Mouse (Mus musculus) intestine, embryonic 16.5 days (tissue): ENCODE measurements around the gene Zfp618. TPM values are rescaled to one million over a fixed set of nuclear protein-coding genes. Genes with fewer than 3 reads are reported as not detected.
A peak's percentile ranks its signal among the peaks of the same experiment; 100 is the strongest.

Source experiments
- ATAC-seq: fragments of 200-750 bp; cut with Nextera tagmentation; 2 replicates; pipeline ENCODE4 v1.8.0; 2017; ENCODE audit warnings: moderate TSS enrichment, moderate library complexity
- H3K27ac ChIP-seq: fragments of 300-500 bp; sonication (generic); 2 replicates; pipeline ENCODE4 v1.5.1; 2014; ENCODE audit warnings: mild to moderate bottlenecking, low read length
- H3K27me3 ChIP-seq: fragments of 300-500 bp; sonication (generic); replicated peaks from 2 replicates; pipeline ENCODE4 v1.6.1; 2014; ENCODE audit warnings: low read length, control low read depth, mixed read lengths; ENCODE audit not compliant: control insufficient read depth, insufficient read depth
- H3K36me3 ChIP-seq: fragments of 300-500 bp; sonication (generic); 2 replicates; pipeline ENCODE4 v1.6.1; 2014; ENCODE audit warnings: low read length, control low read depth; ENCODE audit not compliant: control insufficient read depth, insufficient read depth
- H3K4me1 ChIP-seq: fragments of 300-500 bp; sonication (generic); 2 replicates; pipeline ENCODE4 v1.6.1; 2014; ENCODE audit warnings: low read length, control low read depth, mixed read lengths; ENCODE audit not compliant: control insufficient read depth, insufficient read depth
- H3K4me2 ChIP-seq: fragments of 300-500 bp; sonication (generic); 2 replicates; pipeline ENCODE4 v1.6.1; 2014; ENCODE audit warnings: low read depth, low read length, control low read depth
- H3K4me3 ChIP-seq: fragments of 300-500 bp; sonication (generic); 2 replicates; pipeline ENCODE4 v1.5.1; 2014; ENCODE audit warnings: mild to moderate bottlenecking, low read length
- H3K9ac ChIP-seq: fragments of 300-500 bp; sonication (generic); 2 replicates; pipeline ENCODE4 v1.6.1; 2014; ENCODE audit warnings: low read depth, low read length
- H3K9me3 ChIP-seq: fragments of 300-500 bp; sonication (generic); 2 replicates; pipeline ENCODE4 v1.6.1; 2016; ENCODE audit warnings: low read length, control low read depth; ENCODE audit not compliant: control insufficient read depth
- WGBS: fragments of 180-500 bp; shearing (Covaris S2); extraction: QIAGEN DNeasy Blood & Tissue Kit; methylation state at CpG from one replicate; pipeline ENCODE4 v1.1.7; 2014; 5-methylcytosine and 5-hydroxymethylcytosine counted together
- polyA plus RNA-seq: library from polyadenylated mRNA; unstranded; fragments of >200 nt; fragmentation: Nextera tagmentation; extraction: Ambion mirVana; gene quantifications from 2 replicates; pipeline ENCODE4 v1.2.1, GENCODE M21; 2015

Gene Zfp618
- polyA plus RNA-seq, 1 experiment from 2014 or later: 15.0 TPM

- H3K9me3 ChIP-seq: no peaks in the 10 kb centered on the region
Observed at GRCm38 (mm10) chr4:63151127-63151526, 185.8 kb downstream of the Zfp618 start.

GRCm38 (mm10) chr4:63154028-63154427 is 188.7 kb downstream of the Zfp618 start:
- no peaks in the 10 kb centered on the region for H3K27me3 ChIP-seq
- no peak overlapping the region for H3K4me3 ChIP-seq
- H3K36me3 ChIP-seq: no peaks in the 10 kb centered on the region
- no peak for ATAC-seq
- H3K4me1 ChIP-seq: peaks cover 18% of the 10 kb centered on the region; the same call in 1 of the 2 replicates
- no peaks in the 10 kb centered on the region for H3K9me3 ChIP-seq
- whole genome bisulfite sequencing: 51% methylated on average over 4 of the region's 4 CpGs
- no peak overlapping the region for H3K9ac ChIP-seq
- H3K27ac ChIP-seq: no peak overlapping the region
- H3K4me2 ChIP-seq: no peak overlapping the region

More at GRCm38 (mm10) chr4:63151127-63151526, 185.8 kb downstream of the Zfp618 start:
- Histone ChIP-seq H3K27ac (no peak overlapping the region), H3K4me3 (no peak overlapping the region), H3K4me2 (no peak overlapping the region), H3K9ac (no peak overlapping the region), H3K4me1 (peaks cover 6% of the 10 kb centered on the region; the same call in 1 of the 2 replicates), H3K27me3 (no peaks in the 10 kb centered on the region), H3K36me3 (no peaks in the 10 kb centered on the region)
- 90% methylated on average over 6 of the region's 6 CpGs for WGBS
- ATAC-seq: no peak

- Histone ChIP-seq H3K9me3 (no peaks in the 10 kb centered on the region), H3K4me2 (no peak within 1 kb of the TSS), H3K36me3 (no peaks in the 10 kb centered on the region), H3K4me1 (peaks cover 18% of the 10 kb centered on the region; the same call in 1 of the 2 replicates), H3K27ac (no peak within 1 kb of the TSS), H3K4me3 (no peak within 1 kb of the TSS), H3K9ac (no peak within 1 kb of the TSS), H3K27me3 (no peaks in the 10 kb centered on the region)
- no peak for ATAC-seq
- 63% methylated on average over 5 of the region's 5 CpGs for WGBS
Observed at GRCm38 (mm10) chr4:63154699-63155098, 189.3 kb downstream of the Zfp618 start, which contains the start of gene Ambp. Gene Ambp (minus strand): TSS chr4:63154799.

DNA sequence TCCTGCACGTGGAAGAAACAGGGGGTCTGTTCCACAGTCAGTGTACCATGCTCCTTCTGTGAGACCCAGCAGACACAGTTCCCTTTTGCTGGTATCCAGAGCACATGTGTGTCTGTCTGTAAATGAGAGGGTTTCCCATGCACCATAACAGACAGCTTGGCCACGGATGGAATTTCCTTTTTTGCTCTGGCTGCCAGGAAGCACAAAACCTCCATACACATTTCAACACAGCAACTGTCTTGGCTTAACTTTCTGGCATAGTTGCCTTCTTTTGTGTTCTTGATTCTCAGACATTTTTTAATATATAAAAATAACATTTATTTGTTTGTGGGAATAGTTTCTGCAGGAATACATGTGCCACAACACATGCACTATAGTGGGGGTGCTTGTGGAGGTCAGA is 190.2 kb downstream of the Zfp618 start:
- H3K4me3 ChIP-seq: no peak overlapping the region
- H3K27ac ChIP-seq: no peak overlapping the region
- WGBS: 59% methylated on average over 2 of the region's 2 CpGs
- no peaks in the 10 kb centered on the region for H3K27me3 ChIP-seq
- no peaks in the 10 kb centered on the region for H3K36me3 ChIP-seq
- H3K9me3 ChIP-seq: no peaks in the 10 kb centered on the region
- no peak for ATAC-seq
- H3K4me2 ChIP-seq: no peak overlapping the region
- H3K4me1 ChIP-seq: peaks cover 22% of the 10 kb centered on the region; the same call in 1 of the 2 replicates
- no peak overlapping the region for H3K9ac ChIP-seq

GRCm38 (mm10) chr4:63156726-63157634 is 191.6 kb downstream of the Zfp618 start:
- Histone ChIP-seq H3K4me1 (peaks cover 22% of the 10 kb centered on the region; the same call in 1 of the 2 replicates), H3K4me2 (no peak overlapping the region), H3K9me3 (no peaks in the 10 kb centered on the region), H3K4me3 (no peak overlapping the region), H3K9ac (no peak overlapping the region), H3K36me3 (no peaks in the 10 kb centered on the region), H3K27ac (peak overlapping the region; percentile 91), H3K27me3 (no peaks in the 10 kb centered on the region)
- 37% methylated on average over 8 of the region's 8 CpGs for WGBS
- peak; percentile 92 for ATAC-seq

DNA sequence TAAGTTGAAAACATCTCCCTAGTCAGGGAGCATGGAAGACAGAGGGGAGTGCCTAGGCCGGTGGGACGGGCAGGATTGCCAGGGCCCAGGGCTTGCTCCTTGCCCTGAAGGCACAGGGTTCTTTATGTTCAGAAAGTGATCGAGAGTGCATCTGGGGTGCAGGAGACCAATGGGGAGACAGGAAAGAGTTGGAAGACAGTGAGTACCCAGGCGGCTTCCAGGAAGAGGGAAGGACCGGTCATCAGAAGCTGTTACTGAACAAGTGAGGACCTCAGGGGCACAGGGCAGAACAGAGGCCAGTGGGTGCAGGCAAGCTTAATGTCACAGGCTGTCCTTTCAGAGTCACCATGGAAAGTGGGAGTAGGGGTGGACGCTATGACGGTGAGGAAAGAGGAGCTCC is 192.8 kb downstream of the Zfp618 start:
- WGBS: 87% methylated on average over 7 of the region's 7 CpGs
- Histone ChIP-seq H3K36me3 (no peaks in the 10 kb centered on the region), H3K9ac (0 out of 2 replicates have a peak overlapping the region, but pooled peaks have one; percentile 1), H3K4me3 (no peak overlapping the region), H3K4me1 (peaks cover 22% of the 10 kb centered on the region; the same call in 1 of the 2 replicates), H3K27ac (peak overlapping the region; percentile 20), H3K27me3 (no peaks in the 10 kb centered on the region), H3K9me3 (no peaks in the 10 kb centered on the region), H3K4me2 (no peak overlapping the region)
- no peak for ATAC-seq

DNA sequence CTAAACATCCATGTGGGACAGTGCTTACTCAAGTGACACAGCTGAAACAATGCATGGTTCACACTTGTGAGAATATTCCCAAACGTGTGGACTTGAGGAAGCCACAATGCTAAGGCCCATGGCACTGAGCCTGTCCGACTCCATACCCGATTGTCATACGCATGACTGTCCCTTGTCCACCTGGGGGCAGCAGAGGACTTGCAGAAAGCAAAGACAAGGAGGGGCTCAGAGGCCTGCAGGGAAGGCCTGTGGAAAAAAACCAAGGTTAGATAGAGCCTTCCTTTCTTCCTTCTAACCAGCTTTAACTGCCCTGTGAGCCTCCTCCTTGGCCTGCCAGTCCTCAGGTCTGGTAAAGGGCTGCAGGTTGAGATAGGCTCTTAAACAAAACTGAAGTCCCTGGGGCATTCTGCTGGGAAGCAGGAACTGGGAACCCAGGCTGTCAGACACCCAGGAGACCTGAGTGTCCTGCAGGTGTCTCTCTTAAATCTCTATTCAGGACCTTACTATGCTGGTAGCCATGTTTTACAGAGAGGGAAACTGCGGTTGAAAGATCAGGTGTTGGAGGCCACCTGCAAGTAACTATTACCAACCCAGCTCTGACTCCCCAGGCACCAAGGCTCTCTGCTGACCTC is 193.7 kb downstream of the Zfp618 start:
- Histone ChIP-seq H3K9me3 (no peaks in the 10 kb centered on the region), H3K9ac (0 out of 2 replicates have a peak overlapping the region, but pooled peaks have one; percentile 20), H3K4me1 (peaks cover 19% of the 10 kb centered on the region; the same call in 1 of the 2 replicates), H3K36me3 (no peaks in the 10 kb centered on the region), H3K27ac (peak overlapping the region; percentile 74), H3K4me3 (no peak overlapping the region), H3K27me3 (no peaks in the 10 kb centered on the region), H3K4me2 (no peak overlapping the region)
- 13% methylated on average over 5 of the region's 5 CpGs for WGBS
- peak; percentile 74 for ATAC-seq

- Histone ChIP-seq H3K36me3 (no peaks in the 10 kb centered on the region), H3K9me3 (no peaks in the 10 kb centered on the region), H3K27ac (peak overlapping the region; percentile 78), H3K9ac (no peak overlapping the region), H3K4me2 (peak overlapping the region; percentile 26), H3K4me1 (peaks cover 21% of the 10 kb centered on the region), H3K27me3 (no peaks in the 10 kb centered on the region), H3K4me3 (no peak overlapping the region; the same call in 1 of the 2 replicates)
- peak; percentile 72 for ATAC-seq
- WGBS: 72% methylated on average over 4 of the region's 4 CpGs
Observed at GRCm38 (mm10) chr4:63165636-63166035, 200.3 kb downstream of the Zfp618 start.

DNA sequence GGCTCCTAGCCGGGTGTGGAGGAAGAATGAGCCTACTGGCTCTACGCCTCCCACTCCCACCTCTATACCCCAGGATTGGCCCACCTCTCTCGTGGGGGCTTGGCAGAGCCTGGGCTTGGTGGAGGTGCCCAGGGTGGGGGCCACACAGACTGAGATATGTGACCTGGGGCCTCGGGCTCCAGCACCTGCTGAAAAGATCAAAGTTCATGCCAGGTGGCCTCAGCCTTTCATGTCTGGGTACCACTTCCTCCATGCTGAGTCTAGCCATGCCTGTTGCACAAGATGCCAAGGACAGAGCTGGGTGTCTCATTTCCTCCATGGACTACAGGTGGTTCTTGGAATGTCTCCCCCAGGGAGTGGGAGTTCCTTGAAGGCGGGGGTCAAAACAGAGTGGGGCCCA is 200.9 kb downstream of the Zfp618 start:
- Histone ChIP-seq H3K4me1 (peaks cover 21% of the 10 kb centered on the region), H3K9ac (no peak overlapping the region), H3K27ac (peak overlapping the region; percentile 78), H3K27me3 (no peaks in the 10 kb centered on the region), H3K36me3 (no peaks in the 10 kb centered on the region), H3K4me2 (peak overlapping the region; percentile 21), H3K9me3 (no peaks in the 10 kb centered on the region), H3K4me3 (no peak overlapping the region; the same call in 1 of the 2 replicates)
- WGBS: 72% methylated on average over 5 of the region's 5 CpGs
- peak; percentile 62 for ATAC-seq
